Mouse (Mus musculus) neutrophil, adult 5-6 weeks (primary cell): ENCODE results near the gene Gm20388. TPM values are rescaled to one million over a fixed set of nuclear protein-coding genes. Genes with fewer than 3 reads are reported as not detected.
A peak's percentile ranks its signal among the peaks of the same experiment; 100 is the strongest.

ENCODE experiments used
- ATAC-seq: fragments of 151-379, 151-347 bp; 2 replicates; pipeline ENCODE4 v1.8.0; 2017; ENCODE audit warnings: mild to moderate bottlenecking, moderate TSS enrichment; ENCODE audit not compliant: insufficient number of reproducible peaks, poor library complexity, low FRiP score, severe bottlenecking; ENCODE audit errors: extremely low read depth
- total RNA-seq: library from RNA; stranded (forward); fragments of 200-1000 nt; gene quantifications from 2 replicates; pipeline ENCODE4 v1.2.3, GENCODE M21; 2017

Gm20388 gene
- total RNA-seq, 1 experiment from 2014 or later, result 10.8 TPM

- peak; percentile 34; the same call in 1 of the 2 replicates for ATAC-seq
Measured at GRCm38 (mm10) chr8:120463918-120464584, 553.4 kb downstream of the Gm20388 start.

DNA sequence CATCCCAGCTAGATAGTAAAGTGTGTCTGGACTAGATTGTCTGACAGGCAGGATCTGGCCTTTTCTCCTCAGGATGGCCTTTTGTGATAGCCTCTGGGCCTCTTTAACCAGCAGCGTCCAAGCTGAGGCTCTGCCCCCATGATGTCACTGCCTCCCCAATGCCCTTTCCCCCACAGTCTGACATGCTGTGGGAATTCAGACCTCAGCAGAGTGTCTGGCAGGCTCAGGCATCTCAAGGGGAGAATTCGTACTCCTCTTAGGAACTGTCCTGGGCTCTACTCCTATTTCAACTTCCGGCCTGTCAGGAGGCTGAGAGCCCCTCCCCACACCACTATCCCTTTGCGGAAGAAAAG, 553.9 kb downstream of the Gm20388 start:
- ATAC-seq, result no peak

DNA sequence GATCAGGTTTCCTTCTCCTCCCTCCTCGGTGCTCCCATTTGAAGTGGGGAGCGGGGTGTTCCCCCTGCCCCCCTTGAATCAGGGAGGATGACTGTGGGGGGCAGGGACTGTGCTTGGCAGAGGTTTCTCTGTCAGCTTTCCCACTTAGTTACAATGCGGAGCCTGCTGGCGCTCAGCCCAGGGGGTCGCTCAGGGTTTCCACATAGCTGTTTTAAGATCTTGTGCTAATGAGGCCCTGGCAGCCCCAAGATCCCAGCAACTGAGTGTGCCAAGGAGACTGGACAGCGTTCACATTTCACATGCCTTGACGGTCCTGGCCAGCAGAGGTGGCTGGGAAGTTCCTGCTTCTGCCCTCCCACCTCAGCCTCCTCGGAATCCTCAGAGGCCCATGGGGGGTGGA, 555.1 kb downstream of the Gm20388 start:
- ATAC-seq, result no peak

GRCm38 (mm10) chr8:120466266-120466665, 555.6 kb downstream of the Gm20388 start:
- no peak for ATAC-seq

DNA sequence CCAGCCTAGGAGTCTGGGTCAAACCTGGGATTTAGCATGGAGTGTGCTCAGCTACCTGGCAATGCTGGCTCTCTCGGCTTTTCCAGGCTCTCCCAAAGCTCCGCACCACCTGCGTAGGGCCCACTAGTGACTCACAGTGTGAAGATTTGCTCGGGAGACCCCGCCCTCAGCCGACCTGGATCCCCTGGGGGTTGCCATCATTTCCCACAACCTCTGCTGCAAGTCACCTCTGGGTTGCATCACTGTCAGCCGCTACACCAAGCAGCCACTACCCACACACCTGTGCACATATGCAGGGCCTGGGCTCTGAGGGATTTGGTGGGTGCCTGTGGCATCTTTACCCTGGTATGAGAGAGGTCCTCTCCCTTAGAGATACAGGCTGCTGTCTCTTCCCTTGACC, 557.0 kb downstream of the Gm20388 start:
- no peak for ATAC-seq

- no peak for ATAC-seq
Measured at GRCm38 (mm10) chr8:120470170-120470569, 559.5 kb downstream of the Gm20388 start.

DNA sequence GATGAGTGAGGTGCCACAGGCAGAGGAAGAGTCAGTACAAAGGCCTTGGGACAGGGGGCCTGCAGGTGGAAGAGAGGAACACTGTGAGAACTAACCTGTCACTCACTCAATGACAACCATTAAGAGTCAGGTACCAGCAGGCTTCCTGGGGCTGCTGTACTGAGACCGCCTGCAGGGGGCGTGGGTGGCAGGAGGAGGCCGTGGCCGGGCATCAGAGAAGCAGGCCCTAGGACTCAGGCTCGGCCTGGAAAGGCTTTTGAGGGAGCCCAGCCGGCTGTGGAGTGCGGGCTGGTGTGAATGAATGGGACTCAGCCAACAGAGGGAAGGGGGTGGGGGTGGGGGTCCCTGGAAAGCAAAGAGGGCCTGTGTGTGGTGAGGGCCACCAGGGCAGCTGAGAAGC, 560.5 kb downstream of the Gm20388 start:
- no peak for ATAC-seq

DNA sequence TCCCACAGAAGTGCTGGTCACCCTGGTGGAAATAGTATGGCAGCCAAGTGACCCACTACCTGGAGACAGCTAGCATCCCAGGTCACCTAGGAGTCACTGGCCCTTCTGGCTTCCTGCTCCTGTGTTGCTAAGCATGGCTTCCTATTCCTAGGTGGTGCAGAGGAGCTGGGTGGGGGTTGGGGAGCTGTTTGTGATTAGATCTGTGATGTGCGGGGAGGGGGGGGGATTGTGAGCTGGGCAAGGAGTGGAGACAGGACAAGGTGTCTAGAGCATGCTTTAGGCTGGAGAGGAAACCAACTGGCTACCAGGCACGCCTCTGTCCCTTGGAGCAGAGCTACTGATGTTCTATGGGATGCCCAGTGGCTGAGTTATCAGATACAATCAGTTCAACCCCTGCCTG, 561.1 kb downstream of the Gm20388 start:
- ATAC-seq, result no peak

- ATAC-seq, result no peak
Measured at GRCm38 (mm10) chr8:120472230-120472629, 561.6 kb downstream of the Gm20388 start.

DNA sequence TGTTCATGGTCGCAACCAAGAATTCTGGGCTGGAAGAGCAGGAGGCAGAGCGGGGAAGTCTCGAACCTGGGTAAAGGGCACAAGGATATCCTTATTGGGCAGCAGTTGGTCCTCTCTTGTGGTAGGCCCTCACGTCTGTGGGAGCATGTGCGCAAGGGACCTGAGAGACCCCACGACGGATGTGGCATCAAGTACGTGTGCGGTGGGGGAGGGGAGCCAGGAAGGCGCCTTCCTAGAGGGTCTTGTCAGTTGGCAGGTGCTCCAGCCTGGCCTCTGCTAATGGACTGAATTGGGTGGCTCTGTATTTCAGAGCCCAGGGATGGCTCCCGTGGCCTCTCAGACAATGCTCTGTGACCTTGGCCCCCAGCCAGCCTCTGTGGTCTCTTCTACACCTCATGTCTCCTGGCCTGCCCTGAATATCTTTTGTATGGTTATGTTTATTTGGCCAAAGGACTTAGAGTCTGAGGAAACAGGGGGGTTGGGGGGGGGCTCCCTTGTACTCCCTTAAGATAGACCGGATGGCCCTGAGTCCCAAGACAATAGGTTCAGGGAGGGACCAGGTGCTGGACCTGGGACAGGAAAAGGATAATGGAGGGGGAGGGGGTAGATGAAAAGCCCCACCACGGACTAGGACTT, 563.2 kb downstream of the Gm20388 start:
- no peak for ATAC-seq

DNA sequence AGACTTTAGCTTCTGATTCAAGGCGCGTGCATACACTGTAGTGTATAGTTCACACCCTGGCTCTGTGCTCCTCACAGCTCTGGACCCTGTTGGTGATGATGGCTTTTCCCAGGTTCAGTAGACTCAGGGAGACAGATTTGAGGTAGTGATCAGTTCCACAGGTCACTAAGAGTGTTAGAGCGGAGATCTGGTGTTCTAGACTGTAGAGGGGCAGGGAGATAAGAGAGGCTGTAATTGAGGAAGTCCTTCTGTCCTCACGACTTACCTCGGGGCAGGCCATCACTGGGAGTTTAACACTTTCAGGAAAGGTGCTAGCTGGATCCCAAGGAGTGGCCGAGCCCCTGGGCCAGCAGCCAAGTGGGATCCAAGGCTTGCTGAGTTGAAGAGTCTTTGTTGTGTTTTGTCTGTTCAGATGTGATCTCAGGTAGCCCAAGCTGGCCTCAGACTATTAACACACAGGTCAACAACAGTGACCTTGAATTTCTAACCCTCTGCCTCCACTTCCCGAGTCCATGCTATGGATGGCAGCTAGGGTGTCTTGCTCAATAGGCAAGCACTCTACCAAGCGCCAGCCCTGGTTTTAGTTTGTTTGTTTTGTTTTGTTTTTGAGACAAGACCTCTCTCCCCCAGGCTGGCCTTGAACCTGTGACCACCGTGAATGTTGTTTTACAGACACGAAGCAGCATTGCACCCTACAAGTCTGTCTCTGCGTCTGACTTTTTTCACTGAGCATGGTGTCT, 564.0 kb downstream of the Gm20388 start:
- no peak for ATAC-seq

- peak; percentile 40; the same call in 1 of the 2 replicates for ATAC-seq
Measured at GRCm38 (mm10) chr8:120475462-120476201, 565.0 kb downstream of the Gm20388 start.

DNA sequence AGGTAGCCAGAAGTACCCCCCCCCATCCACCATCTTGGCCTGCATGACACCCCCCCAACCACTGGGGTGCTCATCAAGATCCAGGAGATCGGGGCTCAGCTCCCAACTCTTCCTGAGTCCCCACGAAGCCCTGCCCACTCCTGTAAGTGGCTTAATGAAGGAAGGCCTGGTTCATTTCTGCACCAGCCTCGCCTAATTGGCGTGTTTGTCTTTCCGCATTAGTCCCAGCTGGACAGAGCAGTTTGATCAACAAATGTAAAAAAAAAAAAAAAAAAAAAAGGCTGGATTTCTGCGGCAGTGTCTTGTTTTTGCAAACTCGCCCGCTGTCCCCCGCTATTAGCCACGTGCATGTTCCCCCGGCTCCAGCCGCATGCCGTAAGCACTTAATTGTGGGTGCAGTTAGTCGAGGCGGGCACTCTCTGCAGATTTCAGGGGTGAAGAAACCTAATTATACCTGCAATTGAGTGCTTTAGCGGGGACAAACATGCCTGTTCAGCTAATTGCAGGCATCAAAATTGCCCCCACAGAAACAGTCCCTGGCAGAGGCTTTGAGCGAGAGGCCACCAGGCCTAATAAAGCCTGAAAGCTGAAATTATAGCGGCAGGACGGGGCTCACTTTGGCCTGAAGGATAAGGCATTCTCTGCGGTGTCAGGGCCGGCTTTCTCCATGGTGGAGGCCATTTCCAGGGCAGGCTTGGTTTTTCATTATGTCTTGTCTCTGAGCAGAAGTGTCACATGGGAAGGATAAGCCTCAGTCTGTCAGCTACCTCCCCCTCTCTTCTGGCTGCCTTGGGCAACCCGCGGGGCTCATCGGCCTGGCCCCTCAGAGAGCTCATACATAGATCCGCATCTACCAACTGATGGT, 566.3 kb downstream of the Gm20388 start:
- no peak for ATAC-seq

GRCm38 (mm10) chr8:120478754-120479153, 568.1 kb downstream of the Gm20388 start:
- ATAC-seq, result no peak

DNA sequence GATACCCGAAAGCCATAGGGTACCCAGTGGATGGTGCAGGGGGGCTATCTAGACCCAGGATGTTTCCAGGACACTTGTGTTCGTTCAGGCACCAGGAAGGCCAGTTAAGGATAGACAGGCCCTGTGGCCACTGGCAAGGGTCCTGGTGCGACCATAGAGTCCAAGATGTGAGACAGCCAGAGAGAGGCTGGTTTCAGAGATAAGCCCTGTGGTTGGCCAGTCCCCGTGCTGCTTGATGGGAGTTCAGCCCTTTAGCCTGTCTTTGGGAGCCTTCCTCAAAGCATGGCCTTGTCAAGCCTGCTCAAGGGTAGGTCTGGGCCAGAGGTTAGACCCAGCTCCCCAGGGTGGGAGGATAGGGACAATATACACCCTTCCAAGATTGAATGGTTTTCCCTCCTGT, 569.0 kb downstream of the Gm20388 start:
- no peak for ATAC-seq

- ATAC-seq, result no peak
Measured at GRCm38 (mm10) chr8:120482015-120482689, 571.5 kb downstream of the Gm20388 start.

DNA sequence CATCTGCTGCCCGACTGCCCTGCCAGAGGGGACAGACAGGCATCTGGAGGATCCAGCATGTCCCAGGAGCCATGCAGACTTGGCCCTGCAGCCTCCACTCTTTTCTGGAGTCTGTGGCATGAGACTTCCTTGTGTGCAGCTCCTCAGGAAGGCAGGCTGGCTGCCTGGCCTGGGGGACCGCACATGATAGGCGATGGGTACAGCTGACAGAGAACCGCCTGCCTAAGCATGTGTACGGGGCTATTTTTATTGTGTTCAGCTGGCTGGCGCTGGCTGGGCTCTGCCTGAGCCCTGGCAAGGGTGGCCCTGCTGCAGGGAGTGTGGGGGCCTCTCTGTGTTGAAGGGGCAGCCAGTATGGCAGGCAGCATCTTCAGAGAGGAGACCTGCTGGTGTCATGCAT, 573.8 kb downstream of the Gm20388 start:
- no peak for ATAC-seq

- no peak for ATAC-seq
Measured at GRCm38 (mm10) chr8:120485116-120485515, 574.5 kb downstream of the Gm20388 start.
